Mouse (Mus musculus) monocyte, adult 5-6 weeks (primary cell): Measurements from ENCODE around the gene Foxr1. TPM values are rescaled to one million over a fixed set of nuclear protein-coding genes. Genes with fewer than 3 reads are reported as not detected.
"Not testable (repeated sequence)": the region's sequence is repeated elsewhere in the genome, so short reads cannot be mapped to it uniquely, and the experiment has no call there.

Experiments used
- ATAC-seq: fragments of 153-309, 156-312 bp; replicated peaks from 2 replicates; pipeline ENCODE4 v1.8.0; 2017; ENCODE audit warnings: mild to moderate bottlenecking; ENCODE audit not compliant: low TSS enrichment, insufficient number of reproducible peaks, severe bottlenecking, poor library complexity, low FRiP score
- total RNA-seq: library from RNA; stranded (forward); fragments of 200-1000, 200-491, 200-594 nt; gene quantifications from 3 replicates; pipeline ENCODE4 v1.2.3, GENCODE M21; 2017

The Foxr1 gene
- total RNA-seq, 1 experiment from 2014 or later = not detected

- ATAC-seq = no peak
Measured at GRCm38 (mm10) chr9:44478229-44478921, 37.4 kb upstream of the Foxr1 start.

DNA sequence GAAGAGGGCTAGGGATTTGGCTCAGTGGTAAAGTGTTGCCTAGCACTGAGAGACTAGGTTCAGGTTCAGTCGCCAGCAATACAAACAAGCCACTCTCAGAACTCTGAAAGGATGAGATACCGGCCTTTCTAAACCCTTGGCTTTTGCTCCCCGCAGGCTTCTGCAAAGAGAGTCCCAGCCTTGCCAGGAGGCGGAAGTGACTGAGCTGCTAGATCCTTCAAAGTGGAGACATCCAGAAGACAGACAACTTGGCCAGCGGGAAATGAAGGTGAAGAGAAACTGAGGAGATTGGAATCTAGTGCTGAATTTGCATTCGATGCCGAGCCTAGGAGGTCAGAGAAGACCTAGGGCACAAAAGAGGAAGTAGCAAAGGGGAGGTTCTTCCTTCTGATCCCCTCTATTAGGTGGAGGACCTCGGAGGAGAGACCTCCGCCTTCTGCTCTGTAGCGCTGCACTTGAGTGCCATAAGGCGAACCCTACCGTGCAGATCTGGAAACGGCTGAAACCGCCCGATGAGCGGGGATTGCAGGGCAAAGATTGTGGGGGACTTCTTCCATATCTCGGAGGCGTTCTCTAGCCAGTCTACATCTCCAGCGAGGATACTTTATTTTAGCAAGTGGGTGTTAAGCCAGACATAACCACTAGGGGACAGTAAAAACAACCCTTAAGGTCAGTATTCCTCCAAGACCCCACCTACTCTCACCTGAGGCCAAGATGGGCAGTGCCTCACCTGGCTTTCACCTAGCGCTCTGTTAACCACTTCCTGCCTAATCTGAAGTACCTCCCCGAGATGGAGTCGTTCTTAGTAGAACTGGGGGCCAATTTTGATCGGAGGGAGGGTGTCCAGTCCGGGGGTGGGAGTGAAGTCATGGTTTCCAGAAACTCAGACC lies 36.6 kb upstream of the Foxr1 start:
- peak; percentile 47 for ATAC-seq

GRCm38 (mm10) chr9:44475936-44476335 lies 35.0 kb upstream of the Foxr1 start:
- ATAC-seq = no peak

- ATAC-seq = no peak
Measured at GRCm38 (mm10) chr9:44474327-44474726, 33.4 kb upstream of the Foxr1 start.

- ATAC-seq = no peak
Measured at GRCm38 (mm10) chr9:44473184-44473583, 32.2 kb upstream of the Foxr1 start.

DNA sequence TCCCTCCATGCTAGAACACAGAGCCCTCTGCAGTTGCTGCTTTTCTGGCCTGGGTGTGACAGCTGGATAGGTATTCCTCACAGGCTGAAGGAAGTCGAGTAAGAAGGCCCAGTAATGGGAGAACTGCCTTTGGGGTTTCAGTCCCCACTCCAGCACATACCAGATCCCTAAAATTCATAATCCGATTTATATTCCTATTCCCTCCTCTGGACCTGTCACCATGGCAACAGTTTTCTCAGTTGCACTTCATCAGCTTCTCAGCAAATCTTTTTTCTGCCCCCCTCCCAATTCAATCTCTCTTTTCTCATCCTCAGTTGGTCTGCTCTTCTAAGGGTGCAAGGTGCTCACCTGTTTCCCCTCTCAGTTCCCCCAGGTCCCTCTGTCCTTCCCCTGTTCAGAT lies 27.9 kb upstream of the Foxr1 start:
- no peak for ATAC-seq

DNA sequence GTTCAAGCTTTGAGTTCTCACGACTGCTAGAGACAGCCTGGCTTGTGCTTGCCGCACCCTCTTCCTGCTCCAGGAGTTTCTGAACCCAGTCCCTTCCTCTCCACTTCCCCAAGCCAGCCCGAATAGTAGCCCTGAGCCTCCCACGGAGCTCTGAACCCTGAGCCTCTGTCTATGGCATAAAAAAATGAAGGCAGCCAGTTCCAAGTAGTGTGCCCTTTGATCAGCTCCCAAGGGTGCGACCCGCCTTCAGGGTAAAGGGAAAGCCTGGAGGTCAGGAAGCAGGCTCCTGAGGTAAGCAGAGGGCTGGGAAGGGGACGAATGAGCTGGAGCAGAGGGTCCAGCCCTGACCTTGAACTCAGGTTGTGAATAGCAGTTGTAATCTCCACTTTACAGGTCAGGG lies 27.3 kb upstream of the Foxr1 start:
- ATAC-seq = no peak

DNA sequence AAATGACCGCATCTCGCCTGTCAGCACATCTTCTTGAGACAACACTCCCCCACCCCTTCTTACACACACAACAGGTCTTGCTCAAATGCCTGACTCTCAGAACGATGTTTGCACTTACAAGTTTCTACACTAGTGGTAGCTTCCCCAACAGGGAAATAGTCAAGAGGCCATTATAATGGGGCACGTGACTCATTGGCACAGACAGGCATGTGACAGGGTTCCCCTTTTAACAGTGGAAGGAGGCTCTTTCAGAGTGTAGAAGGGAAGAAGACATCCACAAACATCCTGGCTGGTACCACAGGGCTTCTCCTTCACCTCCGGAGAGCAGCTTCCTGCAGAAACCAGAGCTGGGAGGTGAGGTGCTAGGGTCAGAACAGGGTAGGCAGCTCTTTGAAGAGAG lies 21.0 kb upstream of the Foxr1 start:
- ATAC-seq = peak; percentile 96

GRCm38 (mm10) chr9:44457035-44457742 lies 16.3 kb upstream of the Foxr1 start:
- ATAC-seq = no peak

DNA sequence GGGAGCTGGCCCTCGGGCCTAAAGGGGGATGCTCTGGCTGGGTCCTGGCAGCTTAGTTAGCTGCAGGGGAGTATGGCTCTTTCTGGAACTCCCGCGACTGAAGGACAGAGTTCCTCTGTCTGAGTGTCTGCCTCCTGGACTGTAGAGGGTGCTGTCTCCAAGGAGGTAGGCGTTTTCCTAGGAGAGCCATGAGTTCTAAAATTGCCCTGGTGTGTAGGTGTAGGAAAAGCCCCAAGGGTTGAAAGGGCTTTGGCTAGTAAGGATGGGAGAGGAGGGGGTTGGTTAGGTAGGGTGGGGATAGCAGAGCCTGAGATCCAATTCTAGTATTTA lies 13.9 kb upstream of the Foxr1 start, which contains the start of gene Upk2:
TSS of gene Upk2 (minus strand) at position 86 of the 330 bp plus-strand sequence.
- ATAC-seq = no peak

DNA sequence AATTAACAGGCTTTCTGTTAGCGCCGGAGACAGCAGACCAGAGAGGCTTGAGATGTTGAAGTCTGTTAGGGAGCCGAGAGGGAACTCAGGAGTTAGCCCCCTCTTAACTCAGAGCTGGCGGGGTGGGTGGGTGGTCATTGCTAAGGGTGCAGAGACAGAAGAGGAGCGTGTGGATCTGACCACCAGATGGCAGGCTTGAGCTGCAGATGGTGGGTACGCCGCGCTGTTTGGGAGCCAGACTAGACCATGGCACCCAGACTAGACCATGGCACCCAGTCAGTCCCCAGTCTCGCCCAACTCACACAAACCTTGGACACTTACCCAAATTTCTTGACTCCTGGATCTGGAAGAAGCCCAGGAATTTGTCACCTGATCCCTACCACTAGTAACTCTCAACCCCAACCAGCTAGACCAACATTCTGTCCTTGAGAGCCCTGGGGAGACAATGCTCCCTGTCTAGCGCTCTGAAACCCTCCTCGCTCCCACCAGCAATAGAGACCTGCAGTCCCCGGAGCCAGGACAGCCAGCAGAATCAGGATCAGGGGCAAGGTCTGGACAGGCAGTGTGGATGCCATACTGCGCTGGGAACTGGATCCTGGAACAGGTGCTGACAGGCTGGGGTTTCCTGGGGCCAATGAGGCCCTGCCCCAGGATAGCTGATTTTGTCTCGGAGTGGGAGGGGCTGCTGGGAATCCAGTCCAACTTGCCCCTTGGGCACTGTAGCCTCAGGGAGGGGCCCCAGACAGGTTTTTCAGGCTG lies 13.4 kb upstream of the Foxr1 start:
- peak; percentile 89 for ATAC-seq

DNA sequence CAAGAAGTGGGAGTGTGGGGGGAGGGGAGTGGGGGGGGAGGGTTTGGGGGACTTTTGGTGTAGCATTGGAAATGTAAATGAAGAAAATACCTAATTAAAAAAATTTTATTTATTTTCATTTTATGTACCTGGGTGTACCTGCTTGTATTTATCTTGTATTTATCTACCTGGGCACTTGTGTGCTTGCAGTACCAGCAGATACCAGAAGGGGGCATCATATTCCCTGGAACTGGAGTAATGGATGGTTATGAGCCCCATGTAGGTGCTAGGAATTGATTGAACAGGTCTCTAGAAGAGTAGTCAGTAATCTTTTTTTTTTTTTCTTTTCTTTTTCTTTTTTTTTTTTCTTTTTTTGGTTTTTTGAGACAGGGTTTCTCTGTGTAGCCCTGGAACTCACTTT lies 9.5 kb upstream of the Foxr1 start:
- no peak for ATAC-seq

- not testable (repeated sequence) for ATAC-seq
Measured at GRCm38 (mm10) chr9:44444402-44445025, 3.6 kb upstream of the Foxr1 start.

GRCm38 (mm10) chr9:44435747-44436146 lies 5.2 kb downstream of the Foxr1 start:
- ATAC-seq = peak; percentile 94

DNA sequence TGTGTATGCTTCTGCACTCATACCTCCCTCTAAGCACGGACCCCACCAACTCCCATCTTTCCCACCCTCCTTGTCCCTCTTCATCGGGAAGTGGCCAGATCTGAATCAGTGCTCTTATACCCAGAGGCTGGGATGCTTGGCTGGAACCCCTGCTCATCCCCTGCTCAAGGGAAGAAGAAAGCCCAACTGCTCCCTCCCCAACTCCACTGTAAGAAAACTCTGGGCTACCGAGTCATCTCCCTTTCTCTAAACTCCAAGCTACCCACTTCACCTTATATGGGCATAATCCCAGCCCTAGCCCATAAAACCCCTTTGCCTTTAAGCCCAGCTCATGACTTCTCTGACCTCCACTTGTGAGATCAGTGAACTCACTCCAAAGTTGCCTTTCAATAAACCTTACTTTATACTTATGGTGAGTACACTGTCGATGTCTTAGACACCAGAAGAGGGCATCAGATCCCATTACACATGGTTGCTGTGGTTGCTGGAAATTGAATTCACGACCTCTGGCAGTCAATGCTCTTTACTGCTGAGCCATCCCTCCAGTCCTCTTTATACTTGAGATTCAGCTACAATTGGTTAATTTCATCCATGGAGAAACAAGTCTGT lies 8.3 kb downstream of the Foxr1 start:
- no peak for ATAC-seq

DNA sequence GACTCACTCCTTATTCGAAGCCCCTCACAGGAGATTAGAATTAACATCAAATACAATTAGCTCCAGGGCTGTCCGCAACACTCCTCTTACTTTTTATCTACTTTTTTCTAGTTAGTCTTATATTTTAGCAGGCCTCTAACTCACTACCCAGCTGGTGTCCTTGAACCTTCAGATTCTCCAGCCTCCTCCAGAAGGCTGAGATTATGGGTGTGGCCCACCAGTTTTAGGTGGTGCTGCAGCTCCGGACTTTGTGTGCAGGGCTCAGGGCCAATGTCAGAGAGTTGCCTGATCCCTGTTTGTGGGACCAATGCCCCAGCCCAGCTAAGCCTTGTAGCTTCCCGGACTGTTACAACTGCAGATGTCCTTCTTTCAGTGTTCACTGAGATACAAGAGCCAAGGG lies 17.4 kb downstream of the Foxr1 start:
- ATAC-seq = no peak

- ATAC-seq = no peak
Measured at GRCm38 (mm10) chr9:44420280-44420898, 20.5 kb downstream of the Foxr1 start.

DNA sequence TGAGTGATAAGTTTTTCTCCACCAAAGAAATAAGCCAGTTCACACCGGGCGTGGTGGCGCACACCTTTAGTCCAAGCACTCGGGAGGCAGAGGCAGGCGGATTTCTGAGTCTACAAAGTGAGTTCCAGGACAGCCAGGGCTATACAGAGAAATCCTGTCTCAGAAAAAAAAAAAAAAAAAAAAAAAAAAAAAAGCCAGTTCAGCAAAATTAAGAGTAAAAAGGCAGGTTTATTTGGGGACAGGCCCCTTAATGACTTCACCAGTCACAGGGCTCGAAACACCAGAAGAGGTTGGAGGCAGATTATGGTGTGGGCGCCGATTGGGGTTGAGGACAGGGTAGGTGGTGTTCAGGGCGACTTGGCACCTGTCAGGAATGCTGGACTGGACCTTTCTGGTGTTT lies 21.2 kb downstream of the Foxr1 start:
- ATAC-seq = not testable (repeated sequence)
